Mouse (Mus musculus) embryonic fibroblast, embryonic 13.5 days (primary cell): ENCODE results near the gene Chad.

Source experiments
- CTCF ChIP-seq: IDR thresholded peaks from 2 replicates; pipeline ENCODE4 v1.5.1; 2011; ENCODE audit warnings: mild to moderate bottlenecking, control low read depth, low read length, moderate library complexity, borderline replicate concordance; ENCODE audit not compliant: insufficient read depth
- POLR2A ChIP-seq: IDR thresholded peaks from 2 replicates; pipeline ENCODE4 v1.6.1; 2011; ENCODE audit warnings: low read depth, mild to moderate bottlenecking, control low read depth, low read length, moderate library complexity

- TF ChIP-seq CTCF (no peak), POLR2A (no peak)
These were observed 46.2 kb downstream of the Chad start for GRCm38 (mm10) chr11:94610744-94611740.
